Mouse (Mus musculus) G1E (cell line): ENCODE results near the gene Sumo3.

ENCODE experiments used
- CTCF ChIP-seq: IDR thresholded peaks from 2 replicates; pipeline ENCODE4 v1.5.1; 2012; ENCODE audit warnings: low read depth, low read length, inconsistent platforms, mixed read lengths
- GATA1 ChIP-seq: IDR thresholded peaks from 2 replicates; pipeline ENCODE4 v1.6.1; 2012; ENCODE audit warnings: borderline replicate concordance, low read length, inconsistent platforms, mixed read lengths

DNA sequence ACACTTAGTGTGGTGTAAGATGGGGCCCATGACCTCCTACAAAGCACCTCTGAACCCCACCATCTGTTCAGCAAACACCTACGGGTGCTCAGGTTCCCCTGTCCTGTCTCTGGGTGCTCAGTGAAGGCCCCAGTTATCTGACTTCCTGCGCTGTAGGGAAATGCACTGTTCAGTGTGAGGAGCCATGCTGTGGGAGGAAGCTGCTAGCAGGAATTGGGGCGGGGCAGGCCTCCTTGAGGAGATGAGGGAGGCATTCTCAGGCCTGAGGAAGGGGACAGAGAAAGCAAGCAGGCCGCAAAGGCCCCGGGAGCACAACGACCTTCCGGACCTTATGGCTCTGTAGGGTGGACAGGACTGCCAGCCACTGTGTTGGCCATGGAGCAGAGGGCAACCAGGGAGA lies 16.8 kb upstream of the Sumo3 start:
- TF ChIP-seq CTCF: no peak
- TF ChIP-seq GATA1: no peak
